Mouse (Mus musculus) erythroblast, adult 5-6 weeks (primary cell): Measurements from ENCODE around the gene Aplnr. TPM values are rescaled to one million over a fixed set of nuclear protein-coding genes. Genes with fewer than 3 reads are reported as not detected.

ENCODE experiments used
- ATAC-seq: replicated peaks from 2 replicates; pipeline ENCODE4 v1.8.0; 2016; ENCODE audit warnings: moderate number of reproducible peaks, mild to moderate bottlenecking, moderate TSS enrichment, inconsistent platforms; ENCODE audit not compliant: poor library complexity, low FRiP score, severe bottlenecking
- total RNA-seq, 2 experiments: library from RNA; stranded (forward) in 1 of 2; stranded (reverse) in 1 of 2; fragments of 150-400 nt in 1 of 2; fragments of 200-764, 138-1000 nt in 1 of 2; gene quantifications; 2 replicates each; pipeline versions ENCODE4 v1.2.3 to v1.2.4; 2015 to 2017; ENCODE audit warnings: low replicate concordance in 2 of 2

Gene Aplnr
- total RNA-seq, 2 experiments from 2014 or later: 0.34 TPM; not detected in 1

DNA sequence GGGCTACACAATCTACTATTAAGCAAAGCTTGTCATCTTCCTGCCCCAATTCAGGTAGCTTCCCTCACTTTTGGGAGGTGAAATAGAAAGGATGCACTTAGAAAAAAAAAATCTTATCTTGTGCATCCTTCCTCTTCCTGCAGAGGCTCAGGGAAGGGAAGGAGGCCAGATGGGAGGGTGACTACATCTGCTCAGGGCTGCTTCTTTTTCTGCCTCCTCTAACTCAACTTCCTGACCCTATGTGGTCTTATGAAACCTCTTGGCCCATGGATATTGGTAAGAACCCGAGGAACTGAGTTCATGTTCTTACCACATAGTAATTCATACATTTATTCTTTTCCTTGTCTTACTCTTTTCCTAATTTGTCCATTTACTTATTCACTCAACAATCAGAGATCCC, 926 bp upstream of the Aplnr start:
- no peak for ATAC-seq

DNA sequence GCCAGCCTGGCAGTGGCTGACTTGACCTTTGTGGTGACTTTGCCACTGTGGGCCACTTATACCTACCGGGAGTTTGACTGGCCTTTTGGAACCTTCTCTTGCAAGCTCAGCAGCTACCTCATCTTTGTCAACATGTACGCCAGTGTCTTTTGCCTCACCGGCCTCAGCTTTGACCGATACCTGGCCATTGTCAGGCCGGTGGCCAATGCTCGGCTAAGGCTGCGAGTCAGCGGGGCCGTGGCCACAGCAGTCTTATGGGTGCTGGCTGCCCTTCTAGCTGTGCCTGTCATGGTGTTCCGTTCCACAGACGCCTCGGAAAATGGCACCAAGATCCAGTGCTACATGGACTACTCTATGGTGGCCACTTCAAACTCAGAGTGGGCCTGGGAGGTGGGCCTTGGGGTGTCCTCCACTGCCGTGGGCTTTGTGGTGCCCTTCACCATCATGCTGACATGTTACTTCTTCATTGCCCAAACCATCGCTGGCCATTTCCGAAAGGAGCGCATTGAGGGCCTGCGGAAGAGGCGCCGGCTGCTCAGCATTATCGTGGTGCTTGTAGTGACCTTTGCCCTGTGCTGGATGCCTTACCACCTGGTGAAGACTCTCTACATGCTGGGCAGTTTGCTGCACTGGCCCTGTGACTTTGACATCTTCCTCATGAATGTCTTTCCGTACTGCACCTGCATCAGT, 951 bp downstream of the Aplnr start:
- no peak for ATAC-seq

DNA sequence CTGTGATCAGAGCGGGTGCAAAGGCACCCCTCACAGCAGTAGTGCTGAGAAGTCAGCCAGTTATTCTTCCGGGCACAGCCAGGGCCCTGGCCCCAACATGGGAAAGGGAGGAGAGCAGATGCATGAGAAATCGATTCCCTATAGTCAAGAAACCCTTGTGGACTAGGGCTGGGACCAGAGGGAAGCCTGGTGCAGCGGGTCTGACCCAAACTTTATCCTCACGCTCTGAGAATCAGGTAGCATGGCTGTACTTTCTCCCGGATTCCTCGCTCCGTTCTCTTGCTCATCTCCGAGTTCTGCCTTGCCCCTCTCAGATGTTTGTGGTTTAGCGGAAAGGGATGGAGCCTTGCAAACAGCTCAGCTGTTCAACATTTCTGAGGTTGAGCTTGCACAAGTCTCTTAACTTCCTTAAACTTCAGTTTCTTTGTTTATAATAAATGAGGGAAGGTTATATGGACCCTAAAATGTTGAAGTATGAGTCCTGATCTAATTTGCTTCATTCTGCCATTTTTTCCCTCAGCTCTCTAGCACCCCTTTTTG, 1.6 kb downstream of the Aplnr start:
- ATAC-seq: no peak

DNA sequence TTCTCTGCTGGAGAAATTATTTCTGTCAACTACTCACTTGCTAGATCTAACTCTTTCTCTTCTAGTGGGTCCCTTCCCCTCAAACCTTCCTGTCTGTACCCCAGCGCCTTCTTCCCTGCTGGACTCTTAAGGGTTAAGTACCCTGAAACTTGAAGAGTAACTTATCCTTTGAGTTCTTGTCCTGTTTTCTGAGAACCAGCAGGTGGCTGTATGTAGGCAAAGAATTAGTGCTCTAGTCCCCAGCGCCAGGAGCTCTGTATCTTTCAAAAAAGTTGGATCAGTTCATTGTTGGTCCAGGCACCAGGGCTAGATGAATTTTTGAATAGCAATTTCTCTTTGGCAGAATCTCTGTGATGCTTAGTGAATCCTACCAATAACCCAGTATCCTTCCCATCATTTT, 2.1 kb downstream of the Aplnr start:
- ATAC-seq: no peak

DNA sequence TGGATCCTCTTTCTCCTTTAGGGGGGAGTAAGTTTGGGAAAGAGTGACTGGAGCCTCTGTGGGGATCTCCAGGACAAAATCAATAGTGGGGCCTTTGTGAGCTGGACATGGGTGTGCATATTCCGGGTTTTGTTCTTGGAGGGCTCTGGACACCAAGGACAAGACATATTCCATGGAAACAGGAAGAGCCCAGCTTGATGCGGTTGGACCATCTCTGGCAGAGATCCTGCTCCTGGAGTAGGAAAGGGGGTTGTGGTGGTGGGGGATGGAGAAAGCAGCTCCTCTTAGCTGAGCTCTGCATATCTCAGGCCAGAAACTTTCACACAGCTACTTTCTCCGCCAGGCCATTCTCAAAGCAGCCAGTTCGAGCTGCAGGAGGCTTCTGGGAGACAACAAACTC, 3.4 kb downstream of the Aplnr start:
- ATAC-seq: no peak

DNA sequence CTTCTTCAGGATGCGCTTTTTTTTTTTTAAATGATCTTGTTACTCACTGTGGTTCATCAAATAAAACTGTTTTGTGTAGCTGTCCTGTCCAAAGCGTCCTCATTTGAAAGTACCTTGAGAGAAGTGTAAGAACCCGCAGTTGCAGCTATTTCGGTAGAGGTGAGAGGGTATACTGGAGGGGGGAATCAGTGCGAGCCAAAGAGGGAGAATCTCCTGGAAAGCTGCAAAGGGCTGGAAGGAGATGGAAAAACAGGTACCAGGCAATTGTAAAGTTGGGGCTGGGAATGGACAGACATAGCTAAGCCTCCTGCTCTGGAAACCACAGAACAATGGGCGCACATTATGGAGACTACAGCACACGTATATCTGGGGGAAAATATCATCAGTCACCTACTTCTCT, 3.8 kb downstream of the Aplnr start:
- ATAC-seq: no peak

DNA sequence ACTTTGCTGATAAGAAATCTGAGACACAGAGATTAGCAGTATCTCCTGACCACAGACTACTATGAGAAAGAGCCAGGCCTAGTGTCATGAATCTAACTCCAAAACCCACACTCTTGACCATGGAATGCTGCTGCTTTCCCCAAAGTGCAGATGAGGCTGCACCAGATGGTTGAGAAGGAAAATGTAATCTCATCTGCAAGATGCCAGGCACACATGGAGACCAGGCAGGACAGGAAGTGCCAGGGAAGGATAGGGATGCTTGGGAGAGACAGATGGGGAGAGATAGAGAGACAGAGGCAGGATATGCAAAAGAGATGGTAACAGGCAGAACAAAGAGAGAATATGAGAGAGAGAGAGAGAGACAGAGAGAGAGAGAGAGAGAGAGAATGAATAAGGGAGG, 4.8 kb downstream of the Aplnr start:
- ATAC-seq: no peak

DNA sequence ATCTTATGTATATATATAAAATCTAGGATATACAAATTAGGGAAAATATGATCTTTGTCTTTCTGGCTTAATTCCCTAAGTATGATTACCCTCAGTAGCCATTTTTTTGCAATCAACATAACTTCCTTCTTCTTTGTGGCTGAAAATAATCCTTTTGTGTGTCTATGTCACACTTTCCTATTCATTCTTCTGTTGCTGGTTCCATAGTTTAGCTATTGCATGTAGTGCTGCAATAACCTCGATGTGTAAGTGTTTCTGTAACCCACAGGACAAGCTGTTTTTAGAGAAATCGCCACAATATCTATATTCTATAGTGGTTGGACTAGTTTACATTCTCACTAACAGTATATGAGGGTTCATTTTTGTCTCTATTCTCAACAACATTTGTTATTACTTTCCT, 8.9 kb downstream of the Aplnr start:
- ATAC-seq: no peak

DNA sequence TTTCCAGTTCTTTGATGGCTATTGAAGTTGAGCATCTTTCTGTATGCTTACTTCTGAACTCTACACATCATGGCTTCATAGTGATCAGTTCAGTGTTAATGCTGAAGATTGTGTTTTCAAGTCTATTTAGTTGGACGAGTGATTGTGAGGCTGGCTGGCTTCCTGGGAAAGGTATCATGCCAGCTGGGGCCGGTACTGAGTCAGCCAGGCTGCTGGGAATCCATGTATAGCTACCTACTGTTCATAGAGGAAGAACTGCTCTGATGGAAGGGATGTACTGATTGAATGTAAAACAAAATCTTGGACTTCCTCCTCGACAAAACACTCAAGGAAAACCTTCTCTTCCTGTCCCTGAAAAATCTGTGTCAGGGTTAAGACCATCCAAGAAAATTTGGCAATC, 9.3 kb downstream of the Aplnr start:
- ATAC-seq: no peak

DNA sequence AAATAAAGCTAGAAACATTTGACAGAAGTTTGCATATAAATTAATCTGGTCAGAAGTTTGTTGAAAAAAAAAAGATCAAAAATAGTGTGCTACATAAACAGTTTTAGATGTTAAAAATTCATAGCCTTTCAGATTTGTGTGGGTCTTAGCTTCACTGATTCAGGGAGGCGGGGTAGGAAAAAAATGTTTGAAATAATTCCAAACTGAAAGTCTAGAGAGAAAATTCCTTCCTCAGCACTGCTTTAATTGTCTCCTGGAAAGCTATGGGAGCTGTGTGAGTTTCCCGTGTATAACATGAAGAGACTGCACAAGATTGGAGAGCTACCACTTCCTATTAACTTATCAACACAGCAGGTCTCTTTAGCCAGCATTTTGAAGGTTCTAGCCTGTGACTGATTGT, 11.5 kb downstream of the Aplnr start:
- no peak for ATAC-seq

DNA sequence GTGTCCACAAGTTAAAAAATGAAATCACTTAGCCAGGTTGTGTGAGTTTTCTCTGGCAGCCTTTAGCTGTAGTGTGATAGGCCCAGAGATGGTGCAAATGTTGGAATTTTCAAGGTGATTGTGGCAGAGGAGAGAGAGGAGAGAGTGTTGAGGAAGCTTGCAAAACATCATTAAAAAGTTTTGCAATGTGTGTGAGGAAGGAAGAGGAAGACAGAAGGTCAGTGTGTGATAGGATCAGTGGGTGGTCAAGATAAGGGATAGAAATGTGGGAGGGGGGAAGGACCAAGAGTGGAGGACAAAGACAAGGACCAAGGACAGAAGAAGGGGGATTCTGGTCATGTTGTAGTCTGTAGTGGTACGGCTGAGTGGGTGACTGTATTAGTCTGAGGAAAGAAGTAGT, 14.3 kb downstream of the Aplnr start:
- ATAC-seq: no peak

DNA sequence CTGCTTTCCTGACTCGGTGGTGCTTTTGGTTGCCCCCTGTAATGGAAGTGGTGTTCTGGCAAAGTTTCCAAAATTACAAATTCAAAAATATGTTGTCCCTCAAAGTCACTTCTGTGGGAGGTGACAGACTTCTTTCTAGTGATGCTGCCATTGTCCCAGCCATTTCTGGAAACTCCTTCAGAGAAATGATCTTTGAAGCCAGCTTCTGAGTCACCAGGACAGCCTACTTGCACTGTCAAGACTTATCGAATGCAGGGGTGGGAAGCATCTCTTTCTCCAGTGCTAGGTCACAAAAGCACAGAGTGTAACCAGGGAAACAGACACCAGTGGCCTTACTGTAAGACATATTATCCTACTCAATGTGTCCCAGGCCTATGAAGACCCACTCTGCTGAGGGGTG, 15.2 kb downstream of the Aplnr start:
- no peak for ATAC-seq

DNA sequence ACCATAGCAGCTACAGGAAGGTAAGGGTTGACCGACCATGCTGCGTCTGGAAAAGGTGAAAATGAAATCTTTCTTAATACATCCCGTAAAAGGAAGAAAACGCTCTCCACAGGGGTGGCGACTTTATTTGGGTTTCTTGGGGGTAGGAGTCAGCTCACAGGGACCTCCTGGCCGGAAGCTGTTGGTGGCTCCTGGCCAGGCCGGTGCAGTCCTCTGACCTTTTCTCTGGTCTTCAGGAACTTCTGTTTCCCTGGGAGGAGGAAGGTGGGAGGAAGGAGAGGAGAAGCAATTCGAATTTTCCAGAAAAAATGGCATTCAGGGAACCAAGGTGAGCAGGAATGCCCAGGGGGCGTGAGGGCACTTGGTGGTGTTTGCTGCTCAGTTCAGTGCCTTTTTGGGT, 19.3 kb downstream of the Aplnr start:
- ATAC-seq: no peak

DNA sequence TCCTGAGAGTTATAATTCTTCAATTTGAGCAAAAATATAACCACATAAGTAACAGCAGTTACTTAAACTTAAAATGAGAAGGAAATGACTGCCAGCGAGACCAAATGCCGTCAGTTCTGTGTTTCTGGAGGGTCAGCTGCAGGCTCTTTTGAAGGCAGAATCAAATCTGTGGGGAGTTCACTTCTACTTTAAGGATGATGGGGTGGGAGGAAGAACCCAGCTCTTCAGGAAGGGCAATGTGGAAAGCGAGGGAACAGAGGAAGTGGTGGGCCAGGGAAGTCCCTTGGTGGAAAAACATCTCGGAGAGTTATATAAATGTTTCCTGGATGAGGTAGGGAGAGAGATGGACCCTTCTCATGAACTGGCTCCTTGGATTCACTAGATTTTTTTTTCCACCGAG, 20.1 kb downstream of the Aplnr start:
- ATAC-seq: no peak

DNA sequence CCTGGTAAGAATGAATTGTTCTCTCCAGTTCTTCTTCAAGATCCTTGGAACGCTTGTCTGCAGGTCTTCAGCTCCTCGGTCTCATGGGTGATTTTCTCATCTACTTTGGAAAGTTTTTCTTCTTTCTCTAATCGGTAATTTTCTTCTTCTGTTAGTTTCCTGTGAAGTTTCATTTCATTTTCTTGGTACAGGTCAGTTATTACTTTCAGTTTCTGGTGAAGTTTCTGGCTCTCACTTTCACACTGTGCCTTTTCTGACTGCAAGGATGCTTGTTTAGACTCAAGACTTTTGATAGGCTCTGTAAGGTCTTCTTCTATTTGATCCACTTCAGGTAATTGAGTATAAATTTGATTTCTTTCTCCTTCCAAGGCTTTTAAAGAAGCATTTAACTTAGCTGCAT, 21.4 kb downstream of the Aplnr start:
- ATAC-seq: no peak

DNA sequence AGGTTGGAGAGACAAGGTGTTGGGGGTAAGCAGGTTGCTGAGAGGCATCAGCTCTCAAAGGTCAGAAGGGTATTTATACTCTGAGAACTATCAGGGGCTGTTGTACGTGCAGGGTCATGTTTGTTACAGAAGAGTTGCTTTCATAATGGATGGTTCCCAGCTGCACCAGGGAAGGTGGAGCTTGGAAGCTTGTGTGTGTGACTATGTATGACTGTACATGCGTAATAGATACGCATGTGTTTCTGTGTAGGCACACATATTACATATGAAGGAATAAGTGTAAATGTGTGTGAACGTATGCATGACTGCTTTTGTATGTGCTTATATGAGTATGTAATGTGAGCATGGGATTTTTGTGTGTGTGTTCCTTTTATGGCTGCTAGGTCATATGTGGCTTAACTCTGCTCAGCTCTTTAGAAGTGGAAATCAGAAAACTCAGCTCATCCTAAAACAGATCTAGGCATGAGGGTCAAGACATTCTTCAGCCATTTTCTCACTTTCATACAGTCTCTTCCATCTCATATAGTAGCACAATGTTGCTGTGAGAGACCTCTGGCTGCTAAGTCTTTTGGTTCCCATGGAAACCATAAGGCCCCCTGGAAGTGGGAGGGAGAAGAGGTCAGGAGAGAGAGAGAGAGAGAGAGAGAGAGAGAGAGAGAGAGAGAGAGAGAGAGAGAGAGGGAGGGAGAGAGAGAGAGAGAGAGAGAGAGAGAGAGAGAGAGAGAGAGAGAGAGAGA, 25.0 kb downstream of the Aplnr start:
- no peak for ATAC-seq

DNA sequence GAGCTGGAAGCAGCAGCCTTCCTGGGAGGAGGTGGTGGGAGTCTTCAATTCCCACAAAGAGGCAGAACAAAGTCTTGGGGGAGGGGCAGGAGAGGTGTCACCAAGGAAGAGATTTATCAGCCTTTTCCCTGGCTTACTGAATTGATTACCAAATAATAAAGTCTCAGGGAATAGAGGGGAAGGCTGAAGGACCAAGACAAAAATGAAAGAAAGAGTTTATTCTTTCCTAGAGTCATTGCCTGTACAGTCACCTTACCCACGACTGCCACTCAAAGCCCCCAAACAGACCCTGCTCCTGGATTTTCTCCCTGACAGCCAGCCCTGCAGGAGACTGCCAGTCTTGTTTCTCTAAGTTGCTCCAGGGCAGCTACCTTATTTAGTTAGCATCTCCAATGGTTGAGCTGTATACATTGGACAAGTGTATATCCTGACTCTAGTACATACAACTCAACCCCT, 25.6 kb downstream of the Aplnr start:
- ATAC-seq: no peak

DNA sequence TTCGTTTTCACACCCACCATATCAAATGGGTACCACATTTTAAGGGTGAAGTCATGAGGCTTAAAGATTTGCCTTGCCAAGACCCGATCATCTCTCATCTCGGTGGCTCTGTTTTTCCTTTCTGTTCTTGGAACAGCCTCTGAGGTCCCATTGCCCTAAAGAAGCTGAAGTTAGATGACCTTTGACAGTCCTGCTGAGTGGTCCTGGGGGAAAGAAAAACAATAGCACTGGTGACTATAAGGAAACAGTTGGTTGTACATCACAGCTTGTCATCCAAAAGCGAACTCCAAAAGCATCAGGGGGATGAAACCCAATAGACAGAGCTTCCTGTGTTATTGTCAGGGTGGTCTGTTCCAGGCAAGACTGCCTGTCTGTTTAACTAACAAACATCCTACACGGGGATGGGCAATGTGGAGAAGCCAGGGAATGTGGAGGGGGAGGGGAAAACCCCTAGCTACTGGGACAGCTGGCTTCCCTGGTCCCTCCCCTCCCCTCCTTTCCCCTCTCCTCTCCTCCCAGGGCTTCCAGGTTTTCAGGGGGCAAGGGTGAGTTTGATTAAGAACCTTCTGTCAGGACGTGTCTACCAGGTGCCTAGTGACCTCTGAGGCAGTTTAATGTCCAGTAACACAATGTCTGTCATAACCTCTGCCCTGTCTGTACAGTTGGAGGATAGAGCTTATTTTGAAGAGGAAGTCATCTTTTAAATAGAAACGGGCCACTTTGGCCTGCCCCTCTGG, 27.5 kb downstream of the Aplnr start:
- ATAC-seq: no peak

DNA sequence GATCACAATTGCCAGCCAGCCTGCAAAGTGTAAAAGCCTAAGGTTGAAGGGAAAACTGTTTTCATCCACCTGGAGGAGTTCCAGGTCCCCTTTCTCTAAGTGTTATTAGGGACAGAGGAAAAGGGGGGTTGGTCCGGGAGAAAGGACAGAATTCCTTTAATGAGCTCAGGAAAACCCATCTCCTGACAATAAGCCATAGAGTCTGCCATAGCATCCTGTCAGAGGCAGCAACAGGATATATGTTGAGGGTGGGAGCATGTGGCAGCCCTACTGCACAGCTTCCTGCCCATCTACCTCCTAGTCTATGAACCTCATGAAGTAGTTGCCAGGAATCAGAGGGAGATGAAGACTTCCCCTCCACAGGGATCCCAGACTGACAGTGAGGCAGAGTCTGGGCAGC, 31.6 kb downstream of the Aplnr start:
- ATAC-seq: no peak

DNA sequence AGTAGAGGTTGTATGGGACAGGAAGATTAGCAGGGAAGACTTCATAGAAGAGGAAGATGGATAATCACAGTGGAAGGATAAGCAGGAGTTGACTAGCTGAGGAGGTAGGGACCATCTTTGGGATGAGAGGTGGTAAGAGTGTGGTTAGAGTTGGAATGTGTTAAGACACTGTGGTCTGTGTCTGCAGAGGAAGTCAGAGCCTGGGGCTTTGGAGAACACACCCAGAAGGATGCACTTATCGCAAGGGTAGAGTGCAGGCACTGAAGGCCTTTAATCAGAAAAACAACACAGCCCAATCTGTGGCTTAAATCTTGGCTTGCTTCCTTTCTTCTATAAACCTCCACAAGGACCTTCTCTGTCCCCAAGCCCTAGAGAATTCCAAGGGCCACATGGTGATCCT, 32.3 kb downstream of the Aplnr start:
- ATAC-seq: no peak
